Mouse (Mus musculus): ENCODE results near the gene Xbp1.

DNA sequence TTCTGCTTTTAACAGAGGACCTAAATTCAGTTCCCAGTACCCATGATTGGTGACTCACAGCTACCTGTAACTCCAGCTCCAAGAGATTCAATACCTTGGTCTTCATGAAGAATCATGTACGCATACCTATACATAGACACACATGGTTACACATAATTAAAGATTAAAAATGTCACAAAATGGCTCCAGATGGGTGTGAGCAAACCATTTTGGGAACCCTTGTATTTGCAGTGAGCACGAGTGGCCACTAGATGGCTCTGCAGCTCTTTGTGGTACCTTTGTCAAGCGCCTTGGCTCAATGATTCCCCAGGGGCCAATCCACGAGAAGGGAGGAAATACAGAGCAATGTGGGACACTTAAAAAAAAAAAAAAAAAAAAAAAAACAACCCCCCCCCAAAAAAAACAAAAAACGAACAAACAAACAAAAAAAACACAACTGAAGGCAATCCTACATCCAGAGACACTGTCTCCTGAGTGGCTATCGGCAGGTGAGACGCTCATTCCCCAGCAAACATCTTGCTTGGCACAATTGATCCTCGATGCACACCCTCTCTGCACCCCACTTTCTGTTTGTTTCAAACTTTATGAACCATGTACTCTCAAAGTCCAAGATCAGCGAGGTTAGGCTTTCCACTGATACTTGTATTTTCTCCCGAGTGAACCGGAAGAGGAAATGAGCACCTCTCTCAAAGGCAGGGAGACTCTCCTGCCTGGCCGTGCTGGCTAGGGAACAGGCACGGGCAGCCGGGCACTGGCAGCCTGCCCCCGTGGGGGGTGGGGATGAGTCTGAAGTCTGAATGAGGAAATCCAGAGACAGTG is 35.1 kb upstream of the Xbp1 start:
- TF ChIP-seq CTCF (IDR thresholded peaks at IDR 0.05; ENCODE audit: low read depth, low read length): peak; percentile 76
- no peak for TF ChIP-seq POLR2A (IDR thresholded peaks at IDR 0.05; ENCODE audit: insufficient read depth, low read length)
- no peak for TF ChIP-seq EP300 (IDR thresholded peaks at IDR 0.05; ENCODE audit: insufficient read depth, low read depth, low read length)
